Mouse (Mus musculus): ENCODE data around the gene Lgi1. TPM values are rescaled to one million over a fixed set of nuclear protein-coding genes. Genes with fewer than 3 reads are reported as not detected.

The Lgi1 gene
- polyA plus RNA-seq, 1 experiment: not detected

DNA sequence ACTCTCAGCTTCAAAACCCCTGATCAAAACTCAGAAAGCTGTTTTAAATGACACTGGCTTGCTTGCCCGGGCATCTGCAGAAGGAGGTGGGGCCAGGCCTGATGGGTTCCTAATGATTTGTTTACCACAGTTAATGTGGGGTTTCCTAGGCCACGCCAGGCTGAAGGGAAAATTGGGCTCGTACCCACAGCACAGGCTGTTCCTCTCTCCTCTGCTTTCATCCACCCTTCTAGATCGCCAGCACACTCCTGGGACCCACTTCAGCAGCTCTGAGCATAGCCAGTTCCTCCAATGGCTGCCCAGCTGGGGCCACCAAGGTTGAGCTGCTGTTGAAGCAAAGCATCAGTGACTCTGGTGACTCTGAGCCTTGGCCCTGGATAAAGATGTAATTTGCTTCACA is 4.0 kb upstream of the Lgi1 start:
- TF ChIP-seq GATA1 (IDR thresholded peaks at IDR 0.05; ENCODE audit: borderline replicate concordance, low read length): no peak

DNA sequence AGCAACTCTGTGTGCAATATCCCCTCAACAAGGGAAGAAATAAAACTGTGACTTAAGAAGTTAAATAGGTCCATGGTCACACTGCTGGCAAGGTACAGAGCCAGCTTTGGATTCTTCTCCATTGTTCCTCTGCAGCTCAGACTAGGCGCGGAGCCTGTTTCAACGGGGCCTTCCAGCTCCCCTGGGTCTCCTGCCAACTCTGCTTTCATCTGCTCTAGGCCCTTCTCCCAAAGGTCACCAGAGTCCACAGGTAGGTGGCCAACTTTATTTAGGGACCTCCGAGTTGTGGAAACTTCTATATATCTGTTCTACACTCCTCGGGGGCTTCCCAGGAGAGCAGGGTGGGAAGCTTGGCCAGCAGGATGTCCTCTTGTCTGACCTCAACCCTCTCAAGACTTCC is 3.0 kb upstream of the Lgi1 start:
- H3K4me3 ChIP-seq (replicated peaks): no peak overlapping the region
- no peaks in the 10 kb centered on the region for H3K9me3 ChIP-seq
- peaks cover 37% of the 10 kb centered on the region for H3K27me3 ChIP-seq (replicated peaks)
- peaks cover 12% of the 10 kb centered on the region for H3K4me1 ChIP-seq
- no peak for TF ChIP-seq GATA1 (IDR thresholded peaks at IDR 0.05; ENCODE audit: borderline replicate concordance, low read length)
- TF ChIP-seq FLI1 (IDR thresholded peaks at IDR 0.05; ENCODE audit: low read length): no peak
- H3K36me3 ChIP-seq (replicated peaks; ENCODE audit: low read length): no peaks in the 10 kb centered on the region

More for the DNA sequence above, 4.0 kb upstream of the Lgi1 start:
- no peaks in the 10 kb centered on the region for H3K9me3 ChIP-seq
- peaks cover 12% of the 10 kb centered on the region for H3K4me1 ChIP-seq
- no peak overlapping the region for H3K4me3 ChIP-seq (replicated peaks)
- peaks cover 36% of the 10 kb centered on the region for H3K27me3 ChIP-seq (replicated peaks)
- H3K36me3 ChIP-seq (replicated peaks; ENCODE audit: low read length): no peaks in the 10 kb centered on the region

GRCm38 (mm10) chr19:38263829-38264504 is 369 bp upstream of the Lgi1 start:
- Histone ChIP-seq H3K27me3 (replicated peaks) (peaks cover 49% of the 10 kb centered on the region), H3K9me3 (no peaks in the 10 kb centered on the region), H3K4me1 (peaks cover 12% of the 10 kb centered on the region), H3K4me3 (replicated peaks) (no peak overlapping the region), H3K36me3 (replicated peaks; ENCODE audit: low read length) (no peaks in the 10 kb centered on the region)
- TF ChIP-seq GATA1 (IDR thresholded peaks at IDR 0.05; ENCODE audit: borderline replicate concordance, low read length) (no peak), FLI1 (IDR thresholded peaks at IDR 0.05; ENCODE audit: low read length) (no peak)

DNA sequence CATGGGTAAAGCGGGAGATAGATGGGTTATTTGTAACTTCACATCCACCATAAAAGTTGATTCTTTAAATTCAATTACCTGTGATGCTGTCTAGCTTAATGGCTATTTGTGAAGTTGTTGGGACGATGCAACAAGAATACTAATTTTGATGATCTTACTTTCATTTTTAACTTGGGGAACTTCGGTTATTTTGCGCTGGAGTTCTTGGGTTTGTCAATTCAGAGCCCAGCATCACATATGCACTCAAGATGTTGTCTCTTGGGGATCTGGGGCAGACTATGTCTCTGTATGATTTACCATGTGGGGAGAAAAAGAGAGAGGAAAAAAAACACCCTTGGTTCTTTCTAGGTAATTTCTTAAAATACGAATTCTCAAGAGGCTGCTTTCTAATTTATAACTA is 1.4 kb downstream of the Lgi1 start:
- peaks cover 12% of the 10 kb centered on the region for H3K4me1 ChIP-seq
- H3K4me3 ChIP-seq (replicated peaks): no peak overlapping the region
- no peaks in the 10 kb centered on the region for H3K36me3 ChIP-seq (replicated peaks; ENCODE audit: low read length)
- peaks cover 49% of the 10 kb centered on the region for H3K27me3 ChIP-seq (replicated peaks)
- H3K9me3 ChIP-seq: no peaks in the 10 kb centered on the region
- TF ChIP-seq GATA1 (IDR thresholded peaks at IDR 0.05; ENCODE audit: borderline replicate concordance, low read length) (no peak), FLI1 (IDR thresholded peaks at IDR 0.05; ENCODE audit: low read length) (no peak)

DNA sequence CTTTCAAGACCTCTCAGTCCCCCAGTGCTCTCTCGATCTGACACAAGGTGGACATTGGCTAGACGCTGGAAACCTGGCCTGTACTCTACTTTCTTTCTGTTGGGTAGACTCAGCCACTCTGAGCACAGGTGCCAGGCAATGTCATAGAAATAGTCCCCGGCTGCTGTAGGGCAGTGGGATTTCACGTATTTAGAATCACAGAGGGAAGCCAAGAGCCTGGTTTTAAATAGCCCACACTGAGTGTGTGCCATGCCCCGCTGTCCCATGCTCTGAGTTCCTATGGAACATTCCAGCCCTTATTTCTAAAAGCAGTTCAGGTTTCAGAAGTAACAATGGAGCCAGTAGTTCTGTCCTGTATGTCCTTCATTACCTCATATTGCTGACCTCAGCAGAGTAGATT is 3.1 kb downstream of the Lgi1 start:
- Histone ChIP-seq H3K36me3 (replicated peaks; ENCODE audit: low read length) (no peaks in the 10 kb centered on the region), H3K4me1 (peaks cover 12% of the 10 kb centered on the region), H3K9me3 (no peaks in the 10 kb centered on the region), H3K4me3 (replicated peaks) (no peak overlapping the region), H3K27me3 (replicated peaks) (peaks cover 49% of the 10 kb centered on the region)
- TF ChIP-seq FLI1 (IDR thresholded peaks at IDR 0.05; ENCODE audit: low read length): no peak
- TF ChIP-seq GATA1 (IDR thresholded peaks at IDR 0.05; ENCODE audit: borderline replicate concordance, low read length): no peak

DNA sequence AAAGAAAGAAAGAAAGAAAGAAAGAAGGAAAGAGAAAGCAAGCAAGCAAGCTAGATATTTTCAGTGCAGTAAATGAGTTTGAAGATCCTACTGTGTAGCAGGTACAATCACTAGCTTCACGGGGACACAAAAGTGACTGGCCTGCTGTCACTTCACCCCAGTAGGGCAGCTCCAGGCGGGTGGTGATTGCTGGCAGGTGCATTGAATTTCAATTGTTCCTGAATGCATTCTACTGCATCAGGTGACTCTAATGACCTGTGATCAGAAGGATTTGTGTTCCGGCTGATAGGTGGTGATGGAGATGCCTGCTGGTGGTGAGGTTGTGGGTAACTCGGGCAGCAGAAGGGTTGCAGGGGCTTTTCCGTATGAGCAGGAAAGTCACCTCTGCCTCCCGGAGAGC is 6.7 kb downstream of the Lgi1 start:
- TF ChIP-seq FLI1 (IDR thresholded peaks at IDR 0.05; ENCODE audit: low read length) (no peak), GATA1 (IDR thresholded peaks at IDR 0.05; ENCODE audit: borderline replicate concordance, low read length) (no peak)
- no peaks in the 10 kb centered on the region for H3K4me1 ChIP-seq
- H3K4me3 ChIP-seq (replicated peaks): no peak overlapping the region
- H3K36me3 ChIP-seq (replicated peaks; ENCODE audit: low read length): no peaks in the 10 kb centered on the region
- peaks cover 28% of the 10 kb centered on the region for H3K27me3 ChIP-seq (replicated peaks)
- H3K9me3 ChIP-seq: no peaks in the 10 kb centered on the region

- TF ChIP-seq GATA1 (IDR thresholded peaks at IDR 0.05; ENCODE audit: borderline replicate concordance, low read length): no peak
- TF ChIP-seq FLI1 (IDR thresholded peaks at IDR 0.05; ENCODE audit: low read length): no peak
- H3K27me3 ChIP-seq (replicated peaks): peaks cover 15% of the 10 kb centered on the region
- no peaks in the 10 kb centered on the region for H3K9me3 ChIP-seq
- H3K36me3 ChIP-seq (replicated peaks; ENCODE audit: low read length): no peaks in the 10 kb centered on the region
- H3K4me3 ChIP-seq (replicated peaks): no peak overlapping the region
- no peaks in the 10 kb centered on the region for H3K4me1 ChIP-seq
Observed at GRCm38 (mm10) chr19:38273820-38274219, 9.5 kb downstream of the Lgi1 start.

DNA sequence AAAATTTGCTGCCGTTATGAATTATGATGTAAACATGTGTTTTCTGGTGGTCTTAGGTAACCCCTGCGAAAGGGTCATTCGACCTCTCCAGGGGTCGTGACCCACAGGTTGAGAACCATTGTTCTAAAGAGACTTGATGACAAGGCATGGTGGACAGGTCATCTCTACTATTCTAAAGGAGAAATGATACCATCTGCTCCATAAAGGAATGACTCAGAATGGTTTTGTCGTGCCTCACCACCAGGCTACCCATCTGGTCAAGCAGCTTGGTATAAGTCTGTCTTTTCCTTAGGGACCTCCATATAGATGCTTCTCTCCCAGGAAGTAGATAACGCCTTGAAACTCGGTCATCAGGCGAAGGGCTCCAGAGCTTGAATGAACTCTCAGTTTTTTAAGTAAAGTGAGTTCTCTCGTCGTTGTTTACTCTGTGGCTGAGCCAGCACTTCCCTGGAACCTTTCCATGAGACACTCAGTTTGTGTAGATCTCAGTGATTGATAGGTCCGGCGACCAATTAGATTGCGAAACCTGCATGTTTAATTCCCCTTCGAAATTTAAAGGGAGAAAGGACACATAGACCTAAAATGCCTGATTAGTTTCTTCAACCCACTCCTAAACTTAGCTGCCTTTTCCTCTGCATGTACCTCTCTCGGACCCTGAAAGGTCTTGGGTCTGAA is 10.5 kb downstream of the Lgi1 start:
- Histone ChIP-seq H3K36me3 (replicated peaks; ENCODE audit: low read length) (no peaks in the 10 kb centered on the region), H3K4me3 (replicated peaks) (no peak overlapping the region), H3K4me1 (no peaks in the 10 kb centered on the region), H3K27me3 (replicated peaks) (peaks cover 10% of the 10 kb centered on the region), H3K9me3 (no peaks in the 10 kb centered on the region)
- no peak for TF ChIP-seq GATA1 (IDR thresholded peaks at IDR 0.05; ENCODE audit: borderline replicate concordance, low read length)
- no peak for TF ChIP-seq FLI1 (IDR thresholded peaks at IDR 0.05; ENCODE audit: low read length)

DNA sequence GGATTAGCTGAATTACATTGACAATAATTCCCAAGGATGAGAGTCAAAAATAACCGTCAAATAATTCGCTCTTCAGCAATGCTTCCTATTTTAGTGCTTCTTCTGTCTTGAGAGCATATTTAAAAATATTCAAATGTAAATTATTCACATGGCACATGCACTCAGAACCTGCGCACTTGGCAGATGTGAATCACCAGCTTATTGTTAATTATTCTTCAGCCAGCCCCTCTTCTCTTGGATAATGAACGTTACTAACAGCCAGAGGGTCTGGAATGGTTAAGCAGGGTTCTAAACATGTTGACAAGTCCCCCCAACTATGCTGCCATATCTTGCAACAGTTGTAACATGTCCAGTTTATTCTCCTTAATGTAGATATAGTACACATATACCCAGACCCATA is 11.9 kb downstream of the Lgi1 start:
- Histone ChIP-seq H3K36me3 (replicated peaks; ENCODE audit: low read length) (no peaks in the 10 kb centered on the region), H3K27me3 (replicated peaks) (peaks cover 3% of the 10 kb centered on the region), H3K9me3 (no peaks in the 10 kb centered on the region), H3K4me3 (replicated peaks) (no peak overlapping the region), H3K4me1 (no peaks in the 10 kb centered on the region)
- no peak for TF ChIP-seq GATA1 (IDR thresholded peaks at IDR 0.05; ENCODE audit: borderline replicate concordance, low read length)
- no peak for TF ChIP-seq FLI1 (IDR thresholded peaks at IDR 0.05; ENCODE audit: low read length)

- Histone ChIP-seq H3K27me3 (replicated peaks) (peaks cover 2% of the 10 kb centered on the region), H3K4me1 (no peaks in the 10 kb centered on the region), H3K36me3 (replicated peaks; ENCODE audit: low read length) (no peaks in the 10 kb centered on the region), H3K9me3 (no peaks in the 10 kb centered on the region), H3K4me3 (replicated peaks) (no peak overlapping the region)
- TF ChIP-seq FLI1 (IDR thresholded peaks at IDR 0.05; ENCODE audit: low read length): no peak
- no peak for TF ChIP-seq GATA1 (IDR thresholded peaks at IDR 0.05; ENCODE audit: borderline replicate concordance, low read length)
Observed at GRCm38 (mm10) chr19:38280242-38280641, 15.9 kb downstream of the Lgi1 start.

Data from megakaryocyte, embryonic 14.5 days (primary cell).